Mouse (Mus musculus) myocyte (in vitro differentiated cells): ENCODE data around the gene Rad51c.
"Not testable (repeated sequence)": the region's sequence is repeated elsewhere in the genome, so short reads cannot be mapped to it uniquely, and the experiment has no call there.

Experiments
- MAX ChIP-seq: IDR thresholded peaks from one replicate; pipeline ENCODE4 v1.6.1; 2011; ENCODE audit warnings: low read depth, mild to moderate bottlenecking, control low read depth
- POLR2A ChIP-seq: IDR thresholded peaks from one replicate; pipeline ENCODE4 v1.6.1; 2011; ENCODE audit warnings: low read depth, mild to moderate bottlenecking, control low read depth, moderate library complexity; ENCODE audit not compliant: insufficient read length
- POLR2AphosphoS2 ChIP-seq: IDR thresholded peaks from one replicate; pipeline ENCODE4 v1.6.1; 2011; ENCODE audit warnings: low read depth, control low read depth; ENCODE audit not compliant: insufficient read length
- REST ChIP-seq: IDR thresholded peaks from one replicate; pipeline ENCODE4 v1.6.1; 2011; ENCODE audit warnings: mild to moderate bottlenecking, control low read depth, moderate library complexity; ENCODE audit not compliant: insufficient read depth, insufficient read length
- TCF12 ChIP-seq: IDR thresholded peaks from one replicate; pipeline ENCODE4 v1.6.1; 2011; ENCODE audit warnings: mild to moderate bottlenecking, control low read depth; ENCODE audit not compliant: poor library complexity, insufficient read depth, severe bottlenecking
- USF1 ChIP-seq: IDR thresholded peaks from one replicate; pipeline ENCODE4 v1.6.1; 2011; ENCODE audit warnings: low read depth, mild to moderate bottlenecking, control low read depth, moderate library complexity

- TF ChIP-seq POLR2A, MAX, TCF12, REST, POLR2AphosphoS2, USF1: not testable (repeated sequence)
Measured at GRCm38 (mm10) chr11:87452779-87453178, 48.0 kb upstream of the Rad51c start.
